Mouse (Mus musculus): ENCODE results near the gene Pik3cb.

The Pik3cb gene

GRCm38 (mm10) chr9:99140063-99140882 lies at the start of gene Pik3cb:
Gene Pik3cb, minus strand, starts transcription at chr9:99140621.
- DNase-seq (ENCODE audit: low spot score) = peak; percentile 97

- DNase-seq (ENCODE audit: low spot score) = peak; percentile 21
Measured at GRCm38 (mm10) chr9:99183043-99183670, 42.7 kb upstream of the Pik3cb start.

GRCm38 (mm10) chr9:99182121-99182520 lies 41.7 kb upstream of the Pik3cb start:
- peak; percentile 16 for DNase-seq (ENCODE audit: low spot score)

- DNase-seq (ENCODE audit: low spot score) = peak; percentile 36
Measured at GRCm38 (mm10) chr9:99180272-99180671, 39.9 kb upstream of the Pik3cb start.

- no peak for DNase-seq (ENCODE audit: low spot score)
Measured at GRCm38 (mm10) chr9:99178736-99179135, 38.3 kb upstream of the Pik3cb start.

GRCm38 (mm10) chr9:99175774-99176173 lies 35.4 kb upstream of the Pik3cb start:
- DNase-seq (ENCODE audit: low spot score) = no peak

DNA sequence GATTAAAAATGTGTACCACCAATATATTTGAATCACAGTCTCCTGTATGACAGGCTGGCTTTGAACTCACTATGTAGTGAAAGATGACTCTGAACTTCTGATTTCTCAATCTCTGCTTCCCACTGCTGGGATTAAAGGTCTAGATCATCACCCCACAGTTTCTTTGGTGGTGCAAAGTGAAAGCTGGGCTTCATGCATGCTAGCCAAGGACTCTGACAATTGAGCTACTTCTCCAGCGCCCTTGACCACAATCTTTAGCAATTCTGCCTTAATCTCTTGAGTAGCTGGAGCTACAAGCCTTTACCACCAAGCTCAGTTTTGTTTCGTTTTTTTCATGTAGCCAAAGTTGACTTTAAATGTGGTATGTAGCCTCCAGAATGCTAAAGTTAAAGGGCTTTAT lies 32.4 kb upstream of the Pik3cb start:
- no peak for DNase-seq (ENCODE audit: low spot score)

- DNase-seq (ENCODE audit: low spot score) = no peak
Measured at GRCm38 (mm10) chr9:99171186-99171585, 30.8 kb upstream of the Pik3cb start.

DNA sequence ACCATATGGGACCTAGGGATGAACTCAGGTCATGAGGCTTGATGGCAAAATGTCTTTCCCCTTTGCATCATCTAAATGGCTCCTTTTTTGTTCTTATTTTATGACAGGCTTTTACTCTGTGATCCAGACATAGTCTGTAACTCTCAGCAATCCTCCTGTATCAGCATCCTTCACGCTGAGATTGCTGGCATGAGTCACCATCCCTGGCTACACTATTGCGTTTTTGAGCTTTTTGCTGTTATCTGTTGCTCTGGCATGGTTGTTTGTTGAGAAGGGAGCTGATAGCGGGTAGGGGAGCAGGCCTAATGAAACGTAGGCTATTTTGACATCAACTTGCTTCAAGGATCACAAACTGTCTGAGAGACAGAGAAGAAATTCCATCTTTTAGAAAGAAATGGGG lies 28.6 kb upstream of the Pik3cb start:
- DNase-seq (ENCODE audit: low spot score) = no peak

- DNase-seq (ENCODE audit: low spot score) = no peak
Measured at GRCm38 (mm10) chr9:99166946-99167345, 26.5 kb upstream of the Pik3cb start.

GRCm38 (mm10) chr9:99165956-99166355 lies 25.5 kb upstream of the Pik3cb start:
- DNase-seq (ENCODE audit: low spot score) = no peak

DNA sequence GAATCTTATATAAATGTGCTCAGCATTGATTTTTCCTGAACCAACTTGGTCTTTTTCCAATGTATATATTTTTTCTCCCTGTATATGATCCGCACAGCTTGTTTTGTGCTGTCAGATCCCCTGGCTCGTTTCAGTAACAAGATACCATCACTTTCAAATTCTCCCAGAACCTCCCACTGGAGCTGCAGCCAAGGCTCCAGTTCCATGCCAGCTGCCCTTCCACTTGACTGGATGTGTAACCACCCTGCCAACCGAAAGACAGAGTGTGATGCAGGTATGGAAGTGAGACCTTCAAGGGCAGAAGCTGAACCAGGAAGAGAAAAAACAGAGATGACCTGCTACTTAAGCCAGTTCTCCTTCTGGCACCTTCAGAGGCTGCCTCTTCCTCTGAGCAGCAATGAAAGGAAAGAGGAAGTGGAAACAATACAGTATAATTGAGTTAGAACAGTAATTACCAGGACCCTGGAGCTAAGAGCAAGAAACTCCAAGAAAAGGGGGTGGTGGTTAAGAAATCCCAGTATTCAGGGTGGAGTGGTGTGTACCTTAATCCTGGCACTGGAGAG lies 24.3 kb upstream of the Pik3cb start:
- no peak for DNase-seq (ENCODE audit: low spot score)

DNA sequence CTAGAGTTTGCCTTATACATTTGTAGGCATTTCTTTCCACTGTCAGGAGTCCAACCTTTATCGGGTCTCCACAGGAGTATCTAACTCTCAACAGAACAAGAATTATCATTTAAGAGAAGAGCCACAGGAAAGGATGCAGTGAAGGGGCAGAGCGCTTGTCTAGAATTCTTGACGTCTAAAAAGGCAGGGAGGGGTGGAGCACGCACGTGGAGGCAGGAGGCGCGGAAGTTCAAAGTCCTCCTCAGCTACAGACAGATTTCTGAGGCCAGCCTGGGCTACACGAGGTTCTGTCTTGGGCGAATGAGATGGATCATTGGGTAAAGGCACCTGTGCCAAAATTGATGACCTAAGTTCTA lies 23.7 kb upstream of the Pik3cb start:
- no peak for DNase-seq (ENCODE audit: low spot score)

- peak; percentile 54 for DNase-seq (ENCODE audit: low spot score)
Measured at GRCm38 (mm10) chr9:99163420-99164147, 23.2 kb upstream of the Pik3cb start.

- no peak for DNase-seq (ENCODE audit: low spot score)
Measured at GRCm38 (mm10) chr9:99162839-99163238, 22.4 kb upstream of the Pik3cb start.

DNA sequence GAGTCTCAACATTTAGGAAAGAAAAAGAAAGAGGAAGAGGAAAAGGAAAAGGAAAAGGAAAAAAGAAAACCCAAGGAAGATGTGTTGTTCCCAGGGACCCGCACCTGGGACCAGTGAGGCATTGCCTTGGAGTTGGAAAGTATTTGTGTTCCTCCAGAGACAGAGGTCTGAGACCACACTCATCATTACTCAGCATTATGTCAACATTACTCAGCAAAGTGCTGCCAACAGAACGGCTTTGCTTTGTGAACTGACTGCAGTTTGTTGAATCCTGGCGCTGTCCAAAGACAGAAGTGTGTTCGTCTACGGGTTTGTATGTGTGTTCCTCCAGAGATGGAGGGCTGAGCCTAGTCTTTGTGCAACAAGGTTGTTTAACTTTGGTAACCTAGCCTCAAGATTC lies 20.4 kb upstream of the Pik3cb start:
- DNase-seq (ENCODE audit: low spot score) = no peak

- DNase-seq (ENCODE audit: low spot score) = no peak
Measured at GRCm38 (mm10) chr9:99159932-99160331, 19.5 kb upstream of the Pik3cb start.

DNA sequence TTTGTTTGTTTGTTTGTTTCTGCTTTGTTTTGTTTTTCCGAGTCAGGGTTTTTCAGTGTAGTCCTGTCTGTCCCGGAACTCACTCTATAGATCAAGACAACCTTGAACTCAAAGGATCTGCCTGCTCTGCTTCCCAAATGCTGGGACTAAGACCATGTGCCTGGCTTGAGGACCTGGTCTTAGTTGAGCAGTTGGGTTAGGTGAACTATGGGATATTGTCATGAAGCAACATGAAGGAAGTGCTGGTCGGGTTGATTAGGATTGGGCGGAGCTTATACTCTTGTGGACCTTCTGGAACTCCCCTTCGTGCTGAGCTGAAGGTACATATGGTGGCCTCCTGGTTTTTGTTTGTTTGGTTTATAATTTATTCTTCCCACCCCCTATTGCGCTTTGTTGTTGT lies 18.3 kb upstream of the Pik3cb start:
- DNase-seq (ENCODE audit: low spot score) = no peak

DNA sequence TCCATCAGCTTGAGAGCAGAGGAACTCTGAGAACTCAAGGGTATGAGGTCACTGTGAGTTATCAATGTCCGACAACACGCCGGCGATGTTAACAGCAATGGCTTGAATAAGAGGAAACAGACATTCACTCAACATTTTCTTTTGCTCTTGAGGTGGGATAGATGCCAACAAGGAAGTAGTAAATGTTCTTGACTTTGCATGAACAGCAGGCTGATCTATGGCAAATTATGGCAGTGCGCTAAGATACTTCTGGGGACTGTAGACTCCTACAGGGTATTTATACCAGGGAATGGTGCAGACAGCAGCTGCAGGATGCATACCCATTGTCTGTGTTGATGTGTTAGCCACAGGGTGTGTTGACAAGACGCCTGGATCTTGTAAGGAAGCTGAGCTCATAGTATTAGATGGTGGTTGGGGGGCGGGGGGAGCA lies 17.8 kb upstream of the Pik3cb start:
- no peak for DNase-seq (ENCODE audit: low spot score)

DNA sequence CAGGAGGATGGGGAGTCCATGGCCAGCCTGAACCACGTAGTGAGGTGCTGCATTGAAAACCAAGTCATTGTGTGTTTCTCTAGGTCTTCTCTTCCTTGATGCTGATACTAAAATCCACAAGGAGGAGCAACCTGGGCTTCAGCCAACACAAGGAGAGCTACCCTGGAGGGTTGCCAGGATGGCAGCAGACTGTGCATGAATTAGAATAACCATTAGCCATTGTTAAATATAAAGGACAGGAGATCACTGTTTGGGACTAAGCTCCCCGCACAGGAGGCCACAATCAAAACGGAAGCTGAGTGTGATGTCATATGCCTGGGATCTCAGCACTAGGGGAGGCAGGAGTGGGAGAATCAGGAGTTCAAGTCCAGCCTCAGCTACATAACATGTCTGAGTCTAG lies 13.2 kb upstream of the Pik3cb start:
- DNase-seq (ENCODE audit: low spot score) = no peak

DNA sequence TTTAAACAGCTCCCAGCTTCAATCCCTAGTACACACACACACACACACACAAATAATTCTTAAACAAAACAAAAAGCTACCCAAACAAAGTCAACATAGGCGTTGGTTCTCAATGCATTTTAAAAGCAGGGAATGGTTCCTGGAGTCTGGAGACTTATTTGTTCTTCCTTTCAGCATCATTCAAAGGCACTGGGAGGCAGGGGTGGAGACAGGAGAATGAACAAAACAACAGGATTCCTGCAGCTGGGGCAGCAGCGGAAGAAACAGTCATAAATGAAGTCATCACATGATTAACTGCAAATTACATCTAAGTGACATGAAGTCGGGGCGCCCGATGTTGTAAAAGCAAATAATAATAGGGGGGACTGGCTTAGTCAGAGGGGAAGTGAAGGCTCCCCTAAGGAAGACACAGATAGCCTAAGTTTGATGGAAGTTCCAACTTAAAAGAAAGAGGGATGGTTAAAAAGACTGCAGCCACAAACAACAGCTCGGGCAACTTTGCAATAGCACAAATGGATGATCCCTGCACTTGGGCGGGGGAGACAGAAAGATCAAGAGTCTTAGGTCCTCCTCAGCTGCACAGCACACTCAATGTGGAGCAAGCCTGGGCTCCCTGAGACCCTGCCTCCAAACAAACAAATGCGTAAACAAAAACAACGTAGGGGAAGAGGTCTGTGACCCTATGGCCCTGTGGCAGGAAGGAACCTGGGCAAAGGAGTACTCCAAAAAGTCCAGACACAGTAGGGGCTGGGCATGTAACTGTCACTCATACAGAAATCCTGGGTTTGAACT lies 12.5 kb upstream of the Pik3cb start:
- no peak for DNase-seq (ENCODE audit: low spot score)

Data from layer of hippocampus, adult 11-12 months (tissue).